9 mouse cellular contexts compared by ENCODE assay signal in the genomic region with DNA sequence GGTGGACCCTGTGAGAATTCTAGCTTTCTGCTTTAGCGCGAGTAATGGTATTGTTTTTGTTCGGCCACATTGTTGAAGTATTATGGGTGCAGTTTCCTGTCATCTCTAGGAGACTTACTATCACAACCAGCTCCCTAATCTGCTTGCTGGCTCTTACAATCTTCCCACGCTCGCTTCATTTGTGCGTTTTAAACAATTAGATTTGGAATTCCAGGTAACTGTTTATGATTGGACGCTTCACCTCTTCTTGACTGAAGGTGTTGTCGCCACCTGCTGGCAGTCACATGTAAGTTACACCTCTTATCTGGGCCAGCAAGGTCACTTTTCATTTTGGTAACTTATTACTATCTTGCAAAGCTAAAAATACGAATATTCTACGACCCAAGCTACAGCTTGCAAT.
DNase-seq lines count a peak whose midpoint lies in the region; ATAC-seq and TF ChIP-seq lines count a peak whose summit lies in the region.
"Had no signal": no experiment of that assay in that cellular context is flagged by ENCODE, and none has a peak within 500 bp of the region (broad histone marks: within the 10 kb centered on the region; RNA-seq: fewer than 3 reads in every experiment).

No protein-coding gene starts in this region.

- intact Hi-C loops in gastrocnemius, adult 2 months (cut with DNase I) = loop anchor here (1.0 to 10.0 kb wide), 3 partner anchors 152 to 178 kb away; no protein-coding TSS in a partner anchor

- DNase-seq in gastrocnemius, adult 2 months = peak; percentile 47
- no peak for DNase-seq in gastrocnemius, adult 8-10 months (ENCODE audit: low spot score in 2 of 2)
- DNase-seq in ZHBTc4 (ENCODE audit: low read depth, low spot score) = peak; percentile 78
- peak; percentile 63 to 69 for DNase-seq in kidney, postnatal 25 days
- peak; percentile 82 for DNase-seq in lung, postnatal 0 days (ENCODE audit: low spot score)
- DNase-seq in right cerebral cortex, adult 2 months (ENCODE audit: low spot score in 2 of 2) = peak; percentile 53 to 63

- H3K4me2 ChIP-seq in heart, embryonic 14.5 days (ENCODE audit: low read length) = peak overlapping the region; percentile 26; the same call in 1 of the 2 replicates
- H3K4me2 ChIP-seq in lung, postnatal 0 days (replicated peaks; ENCODE audit: low read depth, low read length) = no peak overlapping the region
- H3K4me2 ChIP-seq: liver, embryonic 15.5 days had no signal

- WGBS in heart, embryonic 14.5 days = 30% methylated on average over 10 of the region's 10 CpGs
- WGBS in lung, postnatal 0 days = 21% methylated on average over 10 of the region's 10 CpGs

- H3K4me3 ChIP-seq in gastrocnemius, adult 2 months = no peak overlapping the region; the same call in 1 of the 2 replicates
- H3K4me3 ChIP-seq in cortical plate, adult 2 months (ENCODE audit: insufficient read depth, low read length) = no peak overlapping the region
- H3K4me3 ChIP-seq in heart, embryonic 14.5 days (ENCODE audit: control insufficient read depth in 1 of 2, insufficient read depth in 1 of 2, low read depth in 1 of 2, low read length in 2 of 2) = no peak overlapping the region
- no peak overlapping the region for H3K4me3 ChIP-seq in lung, postnatal 0 days (ENCODE audit: low read depth, low read length)
- H3K4me3 ChIP-seq: liver, embryonic 15.5 days had no signal

- H3K36me3 ChIP-seq in heart, embryonic 14.5 days (ENCODE audit: control insufficient read depth, insufficient read depth, low read length) = no peaks in the 10 kb centered on the region
- no peaks in the 10 kb centered on the region for H3K36me3 ChIP-seq in lung, postnatal 0 days (ENCODE audit: insufficient read depth, low read length)
- H3K36me3 ChIP-seq: liver, embryonic 15.5 days had no signal

- TF ChIP-seq POLR2A in cortical plate, adult 2 months (IDR thresholded peaks at IDR 0.05; ENCODE audit: extremely low read depth, insufficient read depth, low read length) = no peak

- TF ChIP-seq EP300 in lung, postnatal 0 days (IDR thresholded peaks at IDR 0.05) = no peak

- ATAC-seq in heart, embryonic 14.5 days (ENCODE audit: insufficient number of reproducible peaks, insufficient read depth, low FRiP score, low read depth) = no peak
- no peak for ATAC-seq in lung, postnatal 0 days

- no peak overlapping the region for H3K9ac ChIP-seq in heart, embryonic 14.5 days (ENCODE audit: low read length)
- no peak overlapping the region for H3K9ac ChIP-seq in lung, postnatal 0 days (replicated peaks; ENCODE audit: low read depth)
- H3K9ac ChIP-seq: liver, embryonic 15.5 days had no signal

- no peak overlapping the region for H3K27ac ChIP-seq in gastrocnemius, adult 2 months
- no peak overlapping the region for H3K27ac ChIP-seq in cortical plate, adult 2 months (ENCODE audit: insufficient read depth, low read length)
- no peak overlapping the region for H3K27ac ChIP-seq in heart, embryonic 14.5 days (replicated peaks in 1 of 2; ENCODE audit: control insufficient read depth in 1 of 2, insufficient read depth in 1 of 2, low read depth in 2 of 2, low read length in 2 of 2)
- H3K27ac ChIP-seq in lung, postnatal 0 days (ENCODE audit: low read length) = no peak overlapping the region
- H3K27ac ChIP-seq: liver, embryonic 15.5 days had no signal

- H3K4me1 ChIP-seq in cortical plate, adult 2 months (ENCODE audit: control insufficient read depth, insufficient read depth, low read length) = no peaks in the 10 kb centered on the region; the same call in 1 of the 2 replicates
- no peaks in the 10 kb centered on the region for H3K4me1 ChIP-seq in heart, embryonic 14.5 days (ENCODE audit: control insufficient read depth in 2 of 2, insufficient read depth in 2 of 2, low read length in 2 of 2)
- H3K4me1 ChIP-seq in lung, postnatal 0 days (ENCODE audit: insufficient read depth, low read depth, low read length) = no peaks in the 10 kb centered on the region
- H3K4me1 ChIP-seq: liver, embryonic 15.5 days had no signal

- peak; percentile 90 for TF ChIP-seq CTCF in gastrocnemius, adult 2 months (IDR thresholded peaks at IDR 0.05)
- peak; percentile 78 for TF ChIP-seq CTCF in cortical plate, adult 2 months (IDR thresholded peaks at IDR 0.05; ENCODE audit: extremely low read depth, insufficient read depth, low read length)
- TF ChIP-seq CTCF in lung, postnatal 0 days (IDR thresholded peaks at IDR 0.05) = peak; percentile 86

- no peaks in the 10 kb centered on the region for H3K9me3 ChIP-seq in heart, embryonic 14.5 days (ENCODE audit: control insufficient read depth, low read length)
- no peaks in the 10 kb centered on the region for H3K9me3 ChIP-seq in lung, postnatal 0 days (ENCODE audit: low read length)
- H3K9me3 ChIP-seq: liver, embryonic 15.5 days had no signal

- no peaks in the 10 kb centered on the region for H3K27me3 ChIP-seq in heart, embryonic 14.5 days (ENCODE audit: control insufficient read depth, insufficient read depth, low read length)
- no peaks in the 10 kb centered on the region for H3K27me3 ChIP-seq in lung, postnatal 0 days (replicated peaks; ENCODE audit: insufficient read depth, low read length)
- H3K27me3 ChIP-seq: liver, embryonic 15.5 days had no signal

Comparison
In these comparisons a context has a peak if more than half of its experiments do, and no peak if none do; other contexts are left out.
1. DNase-seq: peak in gastrocnemius, adult 2 months (single experiment), ZHBTc4 (single experiment), kidney, postnatal 25 days (2 of 2), lung, postnatal 0 days (single experiment) and right cerebral cortex, adult 2 months (2 of 2); none in gastrocnemius, adult 8-10 months (0 of 2).
2. Peak in every context shown above with its lines, with median percentiles within 50 percentile points of each other: CTCF ChIP-seq.